Mouse (Mus musculus) G1E (cell line): ENCODE results near the gene Pkib. TPM values are rescaled to one million over a fixed set of nuclear protein-coding genes. Genes with fewer than 3 reads are reported as not detected.

ENCODE experiments used
- ATAC-seq: 2 replicates; pipeline ENCODE4 v1.8.0; 2016; ENCODE audit warnings: mild to moderate bottlenecking; ENCODE audit not compliant: insufficient number of reproducible peaks, poor library complexity, low FRiP score, severe bottlenecking; ENCODE audit errors: extremely low read depth
- DNase-seq: peaks from one replicate; pipeline ENCODE4 v3.0.0; 2012; ENCODE audit warnings: low spot score
- H3K27me3 ChIP-seq: 2 replicates; pipeline ENCODE4 v1.6.1; 2012; ENCODE audit warnings: mild to moderate bottlenecking, low read length, inconsistent platforms; ENCODE audit not compliant: insufficient read depth
- H3K36me3 ChIP-seq: replicated peaks from 2 replicates; pipeline ENCODE3; 2012; ENCODE audit warnings: mild to moderate bottlenecking, inconsistent platforms
- H3K4me1 ChIP-seq: 2 replicates; pipeline ENCODE4 v1.6.1; 2012; ENCODE audit warnings: low read depth, low read length, inconsistent platforms, mixed read lengths; ENCODE audit not compliant: insufficient read depth
- H3K4me3 ChIP-seq: 2 replicates; pipeline ENCODE4 v1.5.1; 2012; ENCODE audit warnings: low read depth, mild to moderate bottlenecking, inconsistent platforms, low read length, moderate library complexity, mixed read lengths
- H3K9me3 ChIP-seq: replicated peaks from 2 replicates; pipeline ENCODE4 v1.6.1; 2012; ENCODE audit warnings: inconsistent platforms
- CTCF ChIP-seq: IDR thresholded peaks from 2 replicates; pipeline ENCODE4 v1.5.1; 2012; ENCODE audit warnings: low read depth, low read length, inconsistent platforms, mixed read lengths
- GATA1 ChIP-seq: IDR thresholded peaks from 2 replicates; pipeline ENCODE4 v1.6.1; 2012; ENCODE audit warnings: borderline replicate concordance, low read length, inconsistent platforms, mixed read lengths
- GATA2 ChIP-seq: IDR thresholded peaks from 2 replicates; pipeline ENCODE4 v1.6.1; 2012; ENCODE audit warnings: low read depth, low read length, inconsistent platforms, borderline replicate concordance
- POLR2AphosphoS5 ChIP-seq: IDR thresholded peaks from 2 replicates; pipeline ENCODE4 v1.6.1; 2012; ENCODE audit warnings: low read depth, low read length, inconsistent platforms; ENCODE audit not compliant: insufficient replicate concordance
- TAL1 ChIP-seq: conservative IDR thresholded peaks from 2 replicates; pipeline ENCODE4 v1.6.1; 2012; ENCODE audit warnings: low read depth, low read length, inconsistent platforms, mixed read lengths
- polyA plus RNA-seq: library from polyadenylated mRNA; stranded (reverse); fragments of >175 nt; gene quantifications from 2 replicates; pipeline ENCODE4 v1.2.3, GENCODE M21; 2012
- total RNA-seq, 2 experiments: library from RNA; stranded (forward) in 1 of 2; stranded (reverse) in 1 of 2; fragments of 200-1000 nt in 1 of 2; fragments of >200 nt in 1 of 2; fragmentation: Nextera tagmentation in 1 of 2; gene quantifications; 2 replicates each; pipeline ENCODE4 v1.2.3; 2014 to 2017

Pkib gene
- total and polyA plus RNA-seq, 3 experiments: 0.16 TPM; not detected in 2

GRCm38 (mm10) chr10:57784876-57785150 is 153.0 kb downstream of the Pkib start, which contains the start of gene Fabp7:
Gene Fabp7 (plus strand): TSS chr10:57784881.
- ATAC-seq (no peak), DNase-seq (no peak)
- Histone ChIP-seq H3K36me3 (no peaks in the 10 kb centered on the region), H3K4me1 (peaks cover 2% of the 10 kb centered on the region), H3K27me3 (peaks cover 3% of the 10 kb centered on the region; the same call in 1 of the 2 replicates), H3K4me3 (no peak within 1 kb of the TSS), H3K9me3 (no peaks in the 10 kb centered on the region)
- TF ChIP-seq TAL1: no peak
- no peak for TF ChIP-seq GATA1
- TF ChIP-seq GATA2: no peak
- TF ChIP-seq CTCF: no peak
- TF ChIP-seq POLR2AphosphoS5: no peak

- no peak for ATAC-seq
- Histone ChIP-seq H3K4me1 (no peaks in the 10 kb centered on the region; the same call in 1 of the 2 replicates), H3K9me3 (no peaks in the 10 kb centered on the region), H3K4me3 (no peak overlapping the region), H3K36me3 (no peaks in the 10 kb centered on the region), H3K27me3 (peaks cover 3% of the 10 kb centered on the region; the same call in 1 of the 2 replicates)
- TF ChIP-seq CTCF: no peak
- no peak for TF ChIP-seq GATA1
- TF ChIP-seq POLR2AphosphoS5: no peak
- no peak for DNase-seq
Observed at GRCm38 (mm10) chr10:57785552-57785951, 153.8 kb downstream of the Pkib start.

Other genes with a start within 250 kb of the Pkib start
- 15.2 TPM in 2 replicates for gene Hsf2, start 145.6 kb upstream of the Pkib start, total RNA-seq (2014; fragmentation: Nextera tagmentation)
- 13.6 and 15.7 TPM in 2 replicates for gene Hsf2, start 145.6 kb upstream of the Pkib start, total RNA-seq (2017)
- gene Hsf2, start 145.6 kb upstream of the Pkib start, polyA plus RNA-seq: 0.33 and 0.61 TPM in 2 replicates
- gene Serinc1, start 99.5 kb upstream of the Pkib start, total RNA-seq (2014; fragmentation: Nextera tagmentation): 69.3 and 75.6 TPM in 2 replicates
- gene Serinc1, start 99.5 kb upstream of the Pkib start, total RNA-seq (2017): 51.4 and 53.4 TPM in 2 replicates
- gene Serinc1, start 99.5 kb upstream of the Pkib start, polyA plus RNA-seq: 2.6 and 3.7 TPM in 2 replicates
- 0.98 TPM in 1 of 2 replicates, not detected in the other for gene Fabp7, start 152.9 kb downstream of the Pkib start, total RNA-seq (2014; fragmentation: Nextera tagmentation)
- gene Fabp7, start 152.9 kb downstream of the Pkib start, total RNA-seq (2017): 0.33 TPM in 1 of 2 replicates, not detected in the other
- gene Fabp7, start 152.9 kb downstream of the Pkib start, polyA plus RNA-seq: not detected in 2 replicates
- not detected in 2 replicates for gene Smpdl3a, start 162.4 kb downstream of the Pkib start, total RNA-seq (2014; fragmentation: Nextera tagmentation)
- gene Smpdl3a, start 162.4 kb downstream of the Pkib start, total RNA-seq (2017): 0.12 TPM in 1 of 2 replicates, not detected in the other
- gene Smpdl3a, start 162.4 kb downstream of the Pkib start, polyA plus RNA-seq: not detected in 2 replicates